Mouse (Mus musculus): ENCODE data around the gene Defb35. TPM values are rescaled to one million over a fixed set of nuclear protein-coding genes. Genes with fewer than 3 reads are reported as not detected.
"Not testable (repeated sequence)": the region's sequence is repeated elsewhere in the genome, so short reads cannot be mapped to it uniquely, and the experiment has no call there.

The Defb35 gene
- not detected in 2 replicates for polyA plus RNA-seq (2012; rRNA removed)

- WGBS: 79% methylated on average over 4 of the region's 4 CpGs
- H3K27ac ChIP-seq (ENCODE audit: insufficient read depth, low read depth, low read length); H3K36me3 ChIP-seq (ENCODE audit: control insufficient read depth, insufficient read depth, low read length); H3K27me3 ChIP-seq (ENCODE audit: control insufficient read depth, insufficient read depth, low read length); H3K4me3 ChIP-seq (ENCODE audit: low read depth, low read length); H3K4me1 ChIP-seq (ENCODE audit: control insufficient read depth, insufficient read depth, insufficient read length, low read length): not testable (repeated sequence)
These were observed at the start of gene Defb35 for GRCm38 (mm10) chr8:21938052-21938451. Gene Defb35, plus strand, starts transcription at chr8:21938352.

DNA sequence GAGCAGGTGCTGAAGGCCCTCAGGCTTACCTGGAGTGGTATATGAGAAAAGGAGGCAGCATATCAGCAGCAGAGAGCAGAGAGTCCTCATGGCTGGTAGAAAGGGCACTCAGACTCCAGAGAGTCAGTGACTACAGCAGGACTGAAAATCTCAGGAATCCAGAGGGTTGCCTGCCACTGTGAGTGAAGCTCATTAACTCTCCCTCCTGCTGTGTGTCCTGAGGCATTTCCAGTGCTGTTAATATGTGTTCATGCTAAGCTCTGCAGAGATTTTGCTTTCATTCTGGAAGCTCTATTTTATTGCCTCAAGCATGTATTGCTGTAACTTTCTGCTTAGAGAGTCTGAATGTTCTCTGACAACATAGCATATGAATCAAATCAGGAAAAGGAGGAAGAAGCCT is 31.9 kb upstream of the Defb35 start, which contains the start of gene Defb11:
Defb11 (minus strand) TSS at position 123 of the 400 bp plus-strand sequence.
- not testable (repeated sequence) for H3K27ac ChIP-seq (ENCODE audit: insufficient read depth, low read depth, low read length)

GRCm38 (mm10) chr8:21911931-21912330 is 26.2 kb upstream of the Defb35 start:
- H3K36me3 ChIP-seq (ENCODE audit: control insufficient read depth, insufficient read depth, low read length): no peaks in the 10 kb centered on the region
- no peak overlapping the region for H3K27ac ChIP-seq (ENCODE audit: insufficient read depth, low read depth, low read length)
- WGBS: 33% methylated on average over 1 of the region's 1 CpGs
- H3K27me3 ChIP-seq (ENCODE audit: control insufficient read depth, insufficient read depth, low read length): no peaks in the 10 kb centered on the region
- no peak for TF ChIP-seq CTCF (IDR thresholded peaks at IDR 0.05; ENCODE audit: extremely low read depth, insufficient read length, insufficient replicate concordance, low read depth, low read length)
- no peak for TF ChIP-seq POLR2A (IDR thresholded peaks at IDR 0.05; ENCODE audit: low read depth, low read length)
- no peak overlapping the region for H3K4me3 ChIP-seq (ENCODE audit: low read depth, low read length)
- no peaks in the 10 kb centered on the region for H3K4me1 ChIP-seq (ENCODE audit: control insufficient read depth, insufficient read depth, insufficient read length, low read length)

More for the DNA sequence above, 31.9 kb upstream of the Defb35 start, which contains the start of gene Defb11:
- H3K4me3 ChIP-seq (ENCODE audit: low read depth, low read length); H3K27me3 ChIP-seq (ENCODE audit: control insufficient read depth, insufficient read depth, low read length); H3K36me3 ChIP-seq (ENCODE audit: control insufficient read depth, insufficient read depth, low read length); H3K4me1 ChIP-seq (ENCODE audit: control insufficient read depth, insufficient read depth, insufficient read length, low read length): not testable (repeated sequence)

- TF ChIP-seq POLR2A (IDR thresholded peaks at IDR 0.05; ENCODE audit: low read depth, low read length) (no peak), CTCF (IDR thresholded peaks at IDR 0.05; ENCODE audit: extremely low read depth, insufficient read length, insufficient replicate concordance, low read depth, low read length) (no peak)
- 23% methylated on average over 2 of the region's 2 CpGs for WGBS
- Histone ChIP-seq H3K27ac (ENCODE audit: insufficient read depth, low read depth, low read length) (no peak overlapping the region), H3K36me3 (ENCODE audit: control insufficient read depth, insufficient read depth, low read length) (no peaks in the 10 kb centered on the region), H3K4me3 (ENCODE audit: low read depth, low read length) (no peak overlapping the region), H3K4me1 (ENCODE audit: control insufficient read depth, insufficient read depth, insufficient read length, low read length) (no peaks in the 10 kb centered on the region), H3K27me3 (ENCODE audit: control insufficient read depth, insufficient read depth, low read length) (no peaks in the 10 kb centered on the region)
These were observed 25.6 kb upstream of the Defb35 start for GRCm38 (mm10) chr8:21912554-21912953.

- Histone ChIP-seq H3K27ac (ENCODE audit: insufficient read depth, low read depth, low read length) (no peak overlapping the region), H3K4me1 (ENCODE audit: control insufficient read depth, insufficient read depth, insufficient read length, low read length) (no peaks in the 10 kb centered on the region), H3K36me3 (ENCODE audit: control insufficient read depth, insufficient read depth, low read length) (no peaks in the 10 kb centered on the region), H3K4me3 (ENCODE audit: low read depth, low read length) (no peak overlapping the region), H3K27me3 (ENCODE audit: control insufficient read depth, insufficient read depth, low read length) (no peaks in the 10 kb centered on the region)
- TF ChIP-seq CTCF (IDR thresholded peaks at IDR 0.05; ENCODE audit: extremely low read depth, insufficient read length, insufficient replicate concordance, low read depth, low read length) (no peak), POLR2A (IDR thresholded peaks at IDR 0.05; ENCODE audit: low read depth, low read length) (no peak)
- WGBS: 84% methylated on average over 3 of the region's 3 CpGs
These were observed 22.5 kb upstream of the Defb35 start for GRCm38 (mm10) chr8:21915625-21916024.

DNA sequence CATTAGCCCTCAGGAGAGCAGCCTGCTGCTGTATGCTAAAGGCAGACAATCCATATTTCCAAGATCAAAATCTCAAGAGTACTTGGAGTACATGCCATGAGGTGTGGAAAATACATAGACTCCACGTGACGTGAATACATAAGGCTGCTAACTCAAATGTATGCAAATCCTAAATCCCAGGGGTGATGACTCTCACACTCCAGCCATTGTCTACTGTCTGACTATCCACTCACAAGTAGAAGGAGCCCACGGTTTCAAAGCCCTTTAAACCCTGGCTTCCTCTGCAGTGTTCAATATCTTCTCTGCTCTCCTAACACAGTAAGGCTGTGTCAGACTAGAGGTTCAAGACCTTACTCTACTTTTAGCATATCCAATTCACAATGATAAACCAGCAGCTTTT is 7.4 kb upstream of the Defb35 start:
- 83% methylated on average over 3 of the region's 3 CpGs for whole genome bisulfite sequencing
- not testable (repeated sequence) for H3K36me3 ChIP-seq (ENCODE audit: control insufficient read depth, insufficient read depth, low read length); H3K27me3 ChIP-seq (ENCODE audit: control insufficient read depth, insufficient read depth, low read length); H3K4me1 ChIP-seq (ENCODE audit: control insufficient read depth, insufficient read depth, insufficient read length, low read length); H3K4me3 ChIP-seq (ENCODE audit: low read depth, low read length); H3K27ac ChIP-seq (ENCODE audit: insufficient read depth, low read depth, low read length)

- no peaks in the 10 kb centered on the region for H3K4me1 ChIP-seq (ENCODE audit: control insufficient read depth, insufficient read depth, insufficient read length, low read length)
- TF ChIP-seq POLR2A (IDR thresholded peaks at IDR 0.05; ENCODE audit: low read depth, low read length) (no peak), CTCF (IDR thresholded peaks at IDR 0.05; ENCODE audit: extremely low read depth, insufficient read length, insufficient replicate concordance, low read depth, low read length) (no peak)
- H3K27me3 ChIP-seq (ENCODE audit: control insufficient read depth, insufficient read depth, low read length): no peaks in the 10 kb centered on the region
- no peak within 1 kb of the TSS for H3K4me3 ChIP-seq (ENCODE audit: low read depth, low read length)
- H3K27ac ChIP-seq (ENCODE audit: insufficient read depth, low read depth, low read length): no peak within 1 kb of the TSS
- H3K36me3 ChIP-seq (ENCODE audit: control insufficient read depth, insufficient read depth, low read length): no peaks in the 10 kb centered on the region
- 87% methylated on average over 6 of the region's 6 CpGs for WGBS
These were observed 5.5 kb upstream of the Defb35 start, which contains the start of gene Defb15 for GRCm38 (mm10) chr8:21932610-21933009. Gene Defb15, minus strand, starts transcription at chr8:21932710.

- no peaks in the 10 kb centered on the region for H3K27me3 ChIP-seq (ENCODE audit: control insufficient read depth, insufficient read depth, low read length)
- no peaks in the 10 kb centered on the region for H3K36me3 ChIP-seq (ENCODE audit: control insufficient read depth, insufficient read depth, low read length)
- no peak within 1 kb of the TSS for H3K4me3 ChIP-seq (ENCODE audit: low read depth, low read length)
- 84% methylated on average over 6 of the region's 6 CpGs for WGBS
- H3K27ac ChIP-seq (ENCODE audit: insufficient read depth, low read depth, low read length): no peak within 1 kb of the TSS
- no peak for TF ChIP-seq CTCF (IDR thresholded peaks at IDR 0.05; ENCODE audit: extremely low read depth, insufficient read length, insufficient replicate concordance, low read depth, low read length)
- no peaks in the 10 kb centered on the region for H3K4me1 ChIP-seq (ENCODE audit: control insufficient read depth, insufficient read depth, insufficient read length, low read length)
These were observed 8.3 kb downstream of the Defb35 start, which contains the start of gene Defb13 for GRCm38 (mm10) chr8:21946462-21946861. Gene Defb13, plus strand, starts transcription at chr8:21946762.

Data from small intestine, adult 2 months (tissue).